Mouse (Mus musculus) lung, postnatal 0 days (tissue): ENCODE measurements at regions not wholly inside any gene's neighbourhood (a gene's known extent, or its start where the extent isn't known, plus 50 kb on each side); places are given as distances from the start of the nearest gene placed in this dataset.

ENCODE experiments used
- CTCF ChIP-seq: IDR thresholded peaks from 2 replicates; pipeline ENCODE4 v1.5.1; 2016; ENCODE audit warnings: antibody characterized with exemption, mild to moderate bottlenecking
- EP300 ChIP-seq: IDR thresholded peaks from 2 replicates; pipeline ENCODE4 v1.6.1; 2016; ENCODE audit warnings: antibody characterized with exemption, mild to moderate bottlenecking, control low read depth

GRCm38 (mm10) chr2:117868857-117869256 lies 242.8 kb upstream of the Thbs1 start:
- TF ChIP-seq CTCF (no peak), EP300 (no peak)
